Mouse (Mus musculus) spleen, postnatal 10 days (tissue): ENCODE measurements around the gene Itpka.

ENCODE experiments used
- DNase-seq, 2 experiments: peaks; one replicate each; pipeline ENCODE4 v3.0.0; 2021 to 2022; ENCODE audit warnings: low spot score in 2 of 2

Gene Itpka

DNA sequence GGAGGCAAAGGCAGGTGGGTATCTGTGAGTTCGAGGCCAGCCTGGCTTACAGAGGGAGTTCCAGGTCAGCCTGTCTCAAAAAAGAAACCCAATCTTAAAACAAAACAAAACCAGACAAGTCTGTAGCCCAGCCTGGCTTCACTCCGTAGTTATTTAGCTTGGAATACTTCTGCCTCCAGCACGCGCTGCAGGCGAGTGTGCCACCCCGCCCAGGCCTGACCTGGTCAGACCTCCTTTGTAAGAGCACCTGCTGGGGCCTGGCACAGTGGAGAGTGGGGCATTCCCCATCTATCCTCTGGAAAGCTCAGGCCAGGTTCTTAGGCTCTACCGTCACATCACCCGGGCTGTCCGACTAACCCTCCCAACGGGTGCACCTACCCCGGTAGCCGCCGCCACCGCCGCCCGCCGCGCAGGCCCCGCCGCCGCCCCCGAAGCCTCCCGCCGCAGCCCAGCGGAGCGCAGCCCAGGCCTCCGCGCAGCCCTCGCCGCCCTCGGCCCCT, 15.5 kb downstream of the Itpka start:
- DNase-seq: no peak

DNA sequence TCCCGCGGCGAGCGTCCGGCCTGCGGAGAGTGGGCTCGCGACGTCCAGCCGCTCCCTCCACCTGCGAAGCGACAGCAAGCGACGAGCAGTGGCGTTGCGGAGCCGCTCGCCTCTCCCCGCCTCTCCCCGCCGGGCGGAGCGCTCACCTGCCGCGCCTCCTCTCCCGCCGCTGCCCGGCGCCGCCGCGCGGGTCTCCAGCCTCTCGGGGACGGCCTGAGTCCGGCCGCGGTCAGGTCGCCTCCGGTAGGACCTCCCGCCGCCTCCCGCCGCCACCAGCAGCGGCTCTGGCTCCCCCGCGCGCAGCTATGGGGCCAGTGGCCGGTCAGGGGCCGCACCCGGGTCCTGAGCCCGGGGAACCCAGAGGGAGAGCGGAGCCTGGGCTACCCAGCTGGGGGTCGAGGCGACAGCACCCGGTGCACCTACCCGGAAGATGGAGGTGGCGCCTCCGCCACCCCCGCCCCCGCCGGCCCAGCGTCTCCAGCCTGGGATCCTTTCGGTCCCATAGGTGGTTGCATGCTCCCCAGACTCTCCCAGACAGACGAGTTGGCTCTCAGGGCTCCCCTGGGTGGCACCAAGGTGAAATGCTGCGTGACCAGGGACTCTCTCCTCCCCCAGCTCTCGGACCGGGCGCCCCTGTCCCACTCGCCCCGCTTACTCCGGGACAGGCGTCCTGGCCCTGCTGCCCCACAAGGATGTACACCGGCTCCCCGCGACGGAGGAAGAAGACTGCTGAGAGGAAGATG, 16.1 kb downstream of the Itpka start:
- DNase-seq: peak; percentile 26 to 32

DNA sequence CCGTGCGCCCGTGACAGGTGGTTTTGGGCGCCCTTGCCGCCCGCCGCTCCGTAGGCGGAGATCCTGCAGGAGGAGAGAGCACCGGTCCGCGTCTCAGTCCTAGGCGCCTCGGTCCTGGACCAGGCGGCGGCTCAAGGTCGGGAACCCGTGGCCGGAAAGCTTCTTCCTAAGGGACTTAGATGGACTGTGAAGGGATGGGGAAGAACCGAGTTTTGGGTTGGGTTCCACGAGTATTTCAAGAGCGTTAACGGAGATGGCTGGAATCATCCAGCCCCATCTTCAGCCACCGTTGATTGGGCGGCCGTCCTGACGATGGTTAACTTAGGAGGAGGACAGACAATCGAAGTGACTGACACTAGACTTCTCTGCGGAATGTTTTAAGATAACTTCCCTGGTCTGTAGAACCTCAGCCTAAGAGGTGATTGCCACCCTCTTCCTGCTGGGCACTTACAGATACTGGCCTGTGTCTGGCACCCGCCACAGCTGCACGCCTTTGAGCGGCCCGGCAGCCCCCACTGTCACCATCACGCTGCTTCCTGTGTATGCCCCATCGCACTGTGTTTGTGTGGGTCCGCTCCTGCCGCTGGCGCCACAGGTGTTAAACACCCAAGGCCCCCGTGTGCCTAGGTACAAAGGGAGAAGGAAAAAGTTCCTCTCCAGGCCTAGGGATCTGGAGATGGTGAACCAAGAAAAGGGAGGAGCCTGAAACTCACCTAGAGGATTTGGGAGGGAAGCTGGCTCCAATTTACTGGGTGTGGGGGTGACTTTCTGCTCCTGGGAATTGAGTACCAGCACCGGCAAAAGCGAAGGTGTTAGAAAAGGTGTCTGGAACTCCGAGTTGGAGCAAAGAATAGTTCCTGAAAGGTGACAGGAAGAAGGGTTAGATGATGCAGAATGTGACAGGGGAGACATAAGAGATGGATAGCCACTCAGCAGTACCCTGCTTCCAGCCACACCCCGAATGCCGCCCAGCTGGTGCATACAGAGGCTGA, 17.0 kb downstream of the Itpka start:
- DNase-seq: peak in 1 of 2 experiments; percentile 53

GRCm38 (mm10) chr2:119760251-119760650, 18.1 kb downstream of the Itpka start, which contains the start of gene Ltk:
Gene Ltk, minus strand, starts transcription at chr2:119760431.
- DNase-seq: no peak

DNA sequence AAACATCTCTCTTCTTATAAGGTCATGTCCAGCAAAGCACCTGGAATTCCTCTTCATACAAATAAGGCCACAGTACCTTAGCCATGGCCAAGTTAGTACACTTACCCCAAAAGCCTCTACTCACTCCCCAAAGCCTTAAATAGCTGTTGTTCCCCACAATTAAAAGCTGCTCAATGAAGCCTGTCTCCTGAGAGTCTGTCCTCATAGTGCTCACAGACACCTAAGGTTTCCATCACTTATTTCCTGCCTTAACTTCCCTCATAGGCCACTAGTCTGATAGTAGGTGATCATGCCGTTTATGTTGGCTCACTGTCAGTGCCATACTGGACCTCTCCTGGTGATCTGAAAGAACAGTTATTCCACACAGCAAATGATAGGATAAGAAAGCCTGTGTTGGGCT, 20.1 kb downstream of the Itpka start:
- DNase-seq: no peak

GRCm38 (mm10) chr2:119763924-119764323, 21.8 kb downstream of the Itpka start:
- DNase-seq: no peak

GRCm38 (mm10) chr2:119767246-119767645, 25.1 kb downstream of the Itpka start:
- no peak for DNase-seq

DNA sequence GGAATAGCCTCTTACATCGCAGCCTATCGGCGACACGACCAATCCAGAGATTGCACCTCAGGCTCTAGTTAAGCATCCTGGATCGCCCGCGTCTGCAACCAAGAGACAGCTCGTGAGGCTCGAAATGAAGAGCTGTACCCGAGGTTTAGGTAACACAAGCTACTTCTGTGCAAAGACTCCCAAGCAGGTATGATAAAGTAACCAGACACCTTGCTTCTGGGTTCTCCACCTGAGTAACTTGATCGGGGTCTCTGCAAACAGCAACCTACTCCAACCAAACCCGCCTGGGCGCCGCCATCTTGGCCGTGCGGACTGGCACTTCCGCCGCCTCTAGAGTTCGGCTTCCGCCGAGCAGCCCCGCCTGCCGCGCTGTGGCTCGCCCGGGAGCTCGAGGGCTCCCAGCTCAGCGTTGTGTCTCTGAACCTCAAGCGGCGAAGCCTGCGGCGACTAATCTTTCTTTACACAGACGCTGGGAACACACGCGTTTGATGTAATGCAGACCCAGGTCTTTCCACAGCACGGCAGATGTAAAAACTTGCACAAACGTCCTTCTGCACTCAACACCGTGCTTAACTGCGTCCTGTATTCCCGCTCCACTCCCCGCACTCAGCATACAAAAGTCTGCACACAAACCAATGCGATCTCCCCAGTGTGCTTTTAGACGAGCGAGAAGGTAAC, 45.2 kb downstream of the Itpka start, which contains the start of gene Rpap1:
TSS of gene Rpap1 (minus strand) at position 332 of the 678 bp plus-strand sequence.
- peak; percentile 76 to 87 for DNase-seq

DNA sequence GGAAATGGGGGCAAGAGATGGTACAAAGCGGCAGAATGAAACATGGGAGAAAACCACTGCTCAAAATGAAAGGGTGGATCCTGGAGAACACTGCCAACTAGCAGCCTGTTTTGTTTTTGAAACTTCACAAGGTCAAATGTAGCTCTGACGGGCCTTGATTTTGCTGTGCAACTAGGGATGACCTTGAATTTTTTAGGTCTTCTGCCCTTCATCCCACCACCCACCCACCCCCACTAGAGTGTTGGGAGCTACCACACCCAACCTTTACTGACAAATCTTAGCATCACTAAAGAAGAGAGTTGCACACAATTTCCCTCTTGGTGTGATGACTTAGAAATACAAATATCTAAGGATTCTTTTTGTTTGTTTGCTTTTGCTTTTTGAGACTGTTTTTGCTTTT, 47.9 kb downstream of the Itpka start:
- no peak for DNase-seq

- DNase-seq: no peak
These were observed 55.2 kb downstream of the Itpka start, which contains the start of gene Tyro3 for GRCm38 (mm10) chr2:119797279-119797783. Gene Tyro3, plus strand, starts transcription at chr2:119797733.

- DNase-seq: peak in 1 of 2 experiments; percentile 69
These were observed 56.2 kb downstream of the Itpka start for GRCm38 (mm10) chr2:119798246-119798927.

DNA sequence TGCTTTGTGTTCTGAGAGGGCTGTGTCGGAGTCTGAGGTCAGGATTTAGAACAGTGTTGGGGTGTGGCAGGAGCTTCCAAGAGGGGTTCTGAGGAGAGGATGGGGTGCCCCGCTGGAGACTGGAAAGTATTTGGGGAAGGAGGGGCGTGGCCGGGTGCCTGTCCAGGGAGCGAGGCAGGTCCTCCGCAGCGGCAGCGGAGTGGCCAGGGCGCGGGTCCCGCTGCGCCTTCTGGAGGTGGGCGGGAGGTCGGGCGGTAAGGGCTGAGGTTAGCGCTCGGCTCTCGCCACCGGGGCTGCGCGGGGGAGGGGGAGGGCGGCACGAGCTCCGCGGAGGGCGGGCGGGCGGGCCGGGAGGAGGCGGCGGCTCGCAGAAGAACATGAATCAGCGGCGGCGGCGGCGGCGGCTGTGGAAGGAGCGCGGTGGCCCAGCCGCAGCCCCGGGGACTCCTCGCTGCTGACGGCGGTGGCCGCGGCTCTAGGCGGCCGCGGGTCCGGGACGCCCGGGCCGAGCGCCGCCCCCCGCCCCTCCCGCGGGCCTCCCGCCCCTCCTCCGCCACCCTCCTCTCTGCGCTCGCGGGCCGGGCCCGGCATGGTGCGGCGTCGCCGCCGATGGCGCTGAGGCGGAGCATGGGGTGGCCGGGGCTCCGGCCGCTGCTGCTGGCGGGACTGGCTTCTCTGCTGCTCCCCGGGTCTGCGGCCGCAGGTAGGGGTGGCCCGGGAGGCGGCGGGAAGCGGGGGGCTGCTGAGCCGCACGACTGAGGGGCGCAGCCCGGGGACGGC, 57.2 kb downstream of the Itpka start:
- peak; percentile 24 to 48 for DNase-seq

DNA sequence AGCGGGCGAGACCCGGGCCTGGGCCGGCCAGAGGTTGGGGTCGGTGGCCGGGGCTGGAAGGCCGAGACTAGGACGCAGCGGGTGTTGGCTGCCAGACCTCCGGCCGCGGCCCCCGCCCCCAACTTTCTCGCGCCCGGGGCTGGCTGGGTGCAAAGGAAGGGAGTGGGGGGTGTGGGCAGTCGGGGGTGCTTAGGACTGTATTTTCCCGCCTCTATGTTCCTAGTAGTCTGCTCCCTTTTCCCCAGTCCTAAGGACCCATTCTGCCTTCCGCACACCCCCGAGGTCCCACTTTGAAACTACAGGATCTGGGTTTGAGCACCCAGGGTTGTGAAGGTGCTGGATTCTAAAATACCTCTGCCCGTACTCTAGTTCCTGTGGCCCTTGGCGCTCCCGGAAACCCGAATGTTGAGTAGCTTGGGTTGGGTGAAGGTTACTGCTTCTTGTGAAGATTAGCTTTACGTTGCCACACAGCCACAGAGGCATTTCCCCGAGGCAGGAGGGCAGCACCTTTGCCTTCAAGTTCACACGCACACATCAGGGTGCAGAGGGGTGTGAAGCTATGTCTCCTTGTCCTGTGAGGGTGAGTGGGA, 57.9 kb downstream of the Itpka start:
- DNase-seq: no peak
